Mouse (Mus musculus) bone marrow, adult 2 months (tissue): ENCODE data around the gene Pibf1.

Experiments
- CTCF ChIP-seq: fragments of 200-500 bp; IDR thresholded peaks from 2 replicates; pipeline ENCODE4 v1.5.1; 2011; ENCODE audit warnings: low read length, control low read depth; ENCODE audit not compliant: control insufficient read depth, insufficient read depth
- POLR2A ChIP-seq: fragments of 200-500 bp; IDR thresholded peaks from 2 replicates; pipeline ENCODE4 v1.6.1; 2011; ENCODE audit warnings: low read depth, mild to moderate bottlenecking, control low read depth, low read length, borderline replicate concordance; ENCODE audit not compliant: control insufficient read depth

DNA sequence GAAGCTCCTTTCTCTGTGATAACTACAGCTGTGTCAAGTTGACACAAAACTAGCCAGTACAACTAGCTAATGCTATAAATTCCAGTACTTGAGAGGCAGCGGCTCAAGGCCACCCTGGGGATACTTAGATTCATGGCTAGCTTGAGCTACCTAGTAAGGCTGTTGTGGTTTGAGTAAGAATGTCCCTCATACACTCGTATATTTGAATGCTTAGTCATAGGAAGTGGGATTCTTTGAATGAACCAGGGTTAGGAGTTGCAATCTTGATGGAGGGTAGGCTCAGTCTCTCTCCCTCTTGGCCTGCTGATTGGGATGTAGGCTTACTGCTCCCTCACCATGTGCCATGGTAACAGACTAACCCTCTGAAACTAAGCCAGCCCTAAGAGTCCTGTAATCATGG is 36.1 kb upstream of the Pibf1 start:
- TF ChIP-seq POLR2A (no peak), CTCF (no peak)
